Mouse (Mus musculus) forebrain, embryonic 11.5 days (tissue): ENCODE measurements around the gene Sec14l1. TPM values are rescaled to one million over a fixed set of nuclear protein-coding genes. Genes with fewer than 3 reads are reported as not detected.

ENCODE experiments used
- ATAC-seq: fragments of 200-750 bp; cut with Nextera tagmentation; replicated peaks from 2 replicates; pipeline ENCODE4 v1.8.0; 2017; ENCODE audit warnings: moderate TSS enrichment; ENCODE audit not compliant: low FRiP score
- DNase-seq: peaks from one replicate; pipeline ENCODE4 v3.0.0-alpha.2; 2017; ENCODE audit warnings: low spot score
- H3K27ac ChIP-seq: fragments of 300-500 bp; sonication (generic); 2 replicates; pipeline ENCODE4 v1.5.1; 2014; ENCODE audit warnings: low read depth, low read length
- H3K27me3 ChIP-seq: fragments of 300-500 bp; sonication (generic); 2 replicates; pipeline ENCODE4 v1.6.1; 2014; ENCODE audit warnings: mild to moderate bottlenecking, low read length, mixed read lengths; ENCODE audit not compliant: control insufficient read depth, insufficient read depth
- H3K36me3 ChIP-seq: fragments of 300-500 bp; sonication (generic); 2 replicates; pipeline ENCODE4 v1.6.1; 2014; ENCODE audit warnings: mild to moderate bottlenecking, low read length, moderate library complexity, mixed read lengths; ENCODE audit not compliant: control insufficient read depth, insufficient read depth
- H3K4me1 ChIP-seq: fragments of 300-500 bp; sonication (generic); replicated peaks from 2 replicates; pipeline ENCODE4 v1.6.1; 2014; ENCODE audit warnings: low read length, mixed read lengths; ENCODE audit not compliant: control insufficient read depth, insufficient read depth
- H3K4me2 ChIP-seq: fragments of 300-500 bp; sonication (generic); 2 replicates; pipeline ENCODE4 v1.6.1; 2014; ENCODE audit warnings: low read depth, mild to moderate bottlenecking, low read length, moderate library complexity, mixed read lengths; ENCODE audit not compliant: severe bottlenecking
- H3K4me3 ChIP-seq: fragments of 300-500 bp; sonication (generic); 2 replicates; pipeline ENCODE4 v1.5.1; 2014; ENCODE audit warnings: low read depth, low read length
- H3K9ac ChIP-seq: fragments of 300-500 bp; sonication (generic); 2 replicates; pipeline ENCODE4 v1.6.1; 2014; ENCODE audit warnings: low read length
- H3K9me3 ChIP-seq: fragments of 300-500 bp; sonication (generic); 2 replicates; pipeline ENCODE4 v1.6.1; 2016; ENCODE audit warnings: low read length, mixed read lengths; ENCODE audit not compliant: control insufficient read depth
- WGBS: fragments of 180-500 bp; shearing (Covaris S2); extraction: QIAGEN DNeasy Blood & Tissue Kit; methylation state at CpG from one replicate; pipeline ENCODE4 v1.1.7; 2014; 5-methylcytosine and 5-hydroxymethylcytosine counted together
- polyA plus RNA-seq: library from polyadenylated mRNA; unstranded; fragments of >200 nt; fragmentation: Nextera tagmentation; extraction: Ambion mirVana; gene quantifications from 2 replicates; pipeline ENCODE4 v1.2.1, GENCODE M21; 2014

Sec14l1 gene
- polyA plus RNA-seq, 1 experiment from 2014 or later: 36.8 TPM

DNA sequence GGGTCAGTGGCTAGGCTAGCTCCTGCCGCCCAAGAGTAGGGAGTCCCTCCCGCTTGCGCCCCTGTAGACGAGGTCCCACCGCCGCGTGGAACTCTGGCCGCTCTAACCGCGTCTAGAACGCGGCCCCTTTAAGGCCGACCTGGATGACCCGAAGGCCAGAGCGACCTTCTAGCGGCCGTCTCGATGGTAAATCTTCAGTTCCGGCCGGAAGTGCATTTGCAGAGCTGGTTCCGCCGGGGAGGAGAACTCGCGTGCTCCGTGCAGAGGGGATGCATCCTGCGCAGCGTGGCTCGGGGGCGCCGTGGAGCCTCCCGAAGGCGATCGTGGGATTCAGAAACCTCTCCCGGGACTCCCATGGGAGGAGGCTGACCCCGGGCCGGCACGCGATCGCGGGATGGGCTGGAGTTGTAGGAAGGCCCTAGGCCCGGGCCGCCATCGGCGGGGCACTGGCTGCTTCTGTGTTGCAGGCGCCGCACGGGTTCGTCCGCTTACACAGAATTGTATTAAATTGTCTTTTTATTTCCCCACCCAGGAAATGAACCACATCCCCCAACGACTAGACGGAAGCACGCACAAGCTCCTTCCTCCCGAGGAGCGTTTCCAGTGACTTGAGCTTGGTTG, 38.3 kb upstream of the Sec14l1 start:
- peaks cover 10% of the 10 kb centered on the region for H3K36me3 ChIP-seq
- H3K4me3 ChIP-seq: peak overlapping the region; percentile 91
- H3K4me1 ChIP-seq: peaks cover 14% of the 10 kb centered on the region
- peak; percentile 90 for DNase-seq
- H3K27me3 ChIP-seq: no peaks in the 10 kb centered on the region
- peak; percentile 69 for ATAC-seq
- H3K9me3 ChIP-seq: no peaks in the 10 kb centered on the region
- no peak overlapping the region for H3K27ac ChIP-seq
- H3K9ac ChIP-seq: peak overlapping the region; percentile 94
- WGBS: under 1% methylated on average over 54 of the region's 54 CpGs
- H3K4me2 ChIP-seq: peak overlapping the region; percentile 97

DNA sequence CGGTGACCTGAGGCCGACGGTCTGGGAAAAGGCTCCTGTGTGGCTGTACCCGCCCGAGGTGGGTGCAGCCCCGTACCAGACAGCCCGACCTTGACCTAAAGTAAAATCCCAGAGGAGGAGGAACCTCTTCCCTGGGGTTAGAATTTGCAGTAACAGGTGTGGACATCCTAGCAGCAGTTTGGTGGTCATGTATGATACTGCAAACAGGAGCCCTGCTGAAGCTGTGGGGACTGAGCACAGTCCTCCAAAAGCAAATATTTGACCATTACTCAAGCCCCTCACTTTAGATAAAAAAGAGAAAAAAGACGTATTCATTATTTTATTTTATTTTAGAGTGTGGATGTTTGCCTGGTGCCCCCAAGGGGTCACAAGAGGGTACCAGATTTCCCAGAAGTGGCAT, 37.7 kb upstream of the Sec14l1 start:
- Histone ChIP-seq H3K9ac (peak overlapping the region; percentile 94), H3K27me3 (no peaks in the 10 kb centered on the region), H3K4me3 (peak overlapping the region; percentile 91), H3K36me3 (peaks cover 10% of the 10 kb centered on the region), H3K4me2 (peak overlapping the region; percentile 97), H3K9me3 (no peaks in the 10 kb centered on the region), H3K4me1 (peaks cover 14% of the 10 kb centered on the region), H3K27ac (no peak overlapping the region)
- no peak for ATAC-seq
- no peak for DNase-seq
- whole genome bisulfite sequencing: 6% methylated on average over 8 of the region's 8 CpGs

DNA sequence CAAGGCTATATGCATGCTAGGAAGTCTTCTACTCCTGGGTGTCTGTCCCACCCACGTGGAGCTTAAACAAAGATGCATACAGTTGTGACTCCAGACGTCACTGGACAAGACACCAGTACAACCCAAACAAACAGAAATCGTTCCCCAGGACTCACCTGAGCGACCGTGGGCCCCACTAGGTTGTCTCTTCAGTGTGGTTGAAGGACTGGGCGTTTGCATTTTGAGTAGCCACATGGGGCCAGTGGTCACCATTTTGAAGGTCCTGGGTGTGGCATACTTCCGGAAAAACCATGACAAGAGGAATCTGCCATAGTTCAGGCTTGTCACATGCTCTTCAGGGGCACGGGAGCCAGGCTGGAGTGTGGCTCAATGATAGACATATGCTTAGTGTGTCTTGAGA, 37.1 kb upstream of the Sec14l1 start:
- no peak for DNase-seq
- H3K4me3 ChIP-seq: peak overlapping the region; percentile 91; the same call in 1 of the 2 replicates
- H3K36me3 ChIP-seq: peaks cover 10% of the 10 kb centered on the region
- peak overlapping the region; percentile 97 for H3K4me2 ChIP-seq
- no peaks in the 10 kb centered on the region for H3K9me3 ChIP-seq
- peaks cover 14% of the 10 kb centered on the region for H3K4me1 ChIP-seq
- no peaks in the 10 kb centered on the region for H3K27me3 ChIP-seq
- no peak overlapping the region for H3K9ac ChIP-seq
- no peak for ATAC-seq
- 86% methylated on average over 8 of the region's 8 CpGs for WGBS
- no peak overlapping the region for H3K27ac ChIP-seq

DNA sequence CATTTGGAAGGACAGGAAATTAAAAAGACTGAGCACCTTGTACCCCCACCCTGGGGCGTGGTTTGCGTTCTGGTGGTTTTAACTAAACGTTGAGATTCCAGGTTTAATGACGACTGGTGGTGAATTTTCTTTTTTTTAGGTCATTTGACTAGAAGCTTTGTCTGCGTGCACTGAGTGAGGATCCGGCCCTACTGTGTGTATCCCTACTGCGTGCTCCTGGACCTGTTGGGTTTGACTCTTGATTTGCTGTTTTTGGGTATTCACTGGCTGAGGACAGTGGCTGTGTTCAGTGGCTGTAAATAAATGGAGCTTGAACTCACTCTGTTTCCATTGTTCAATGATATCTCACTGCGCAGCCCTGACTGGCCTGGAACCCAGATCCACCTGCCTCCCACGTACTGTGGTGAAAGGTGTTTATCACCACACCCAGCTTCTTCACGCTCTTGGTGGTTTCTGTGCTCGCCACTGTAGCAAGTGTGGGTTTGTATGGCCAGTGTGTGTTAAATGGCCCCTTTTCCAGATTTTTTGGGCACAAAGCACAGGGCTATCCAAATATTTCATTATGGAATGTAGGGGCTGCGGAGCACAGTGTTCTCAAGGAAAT, 36.2 kb upstream of the Sec14l1 start:
- Histone ChIP-seq H3K36me3 (peaks cover 10% of the 10 kb centered on the region), H3K4me3 (no peak overlapping the region), H3K27me3 (no peaks in the 10 kb centered on the region), H3K4me1 (peaks cover 14% of the 10 kb centered on the region), H3K27ac (no peak overlapping the region), H3K9ac (no peak overlapping the region), H3K4me2 (no peak overlapping the region), H3K9me3 (no peaks in the 10 kb centered on the region)
- no peak for DNase-seq
- ATAC-seq: no peak
- WGBS: 94% methylated on average over 12 of the region's 12 CpGs

DNA sequence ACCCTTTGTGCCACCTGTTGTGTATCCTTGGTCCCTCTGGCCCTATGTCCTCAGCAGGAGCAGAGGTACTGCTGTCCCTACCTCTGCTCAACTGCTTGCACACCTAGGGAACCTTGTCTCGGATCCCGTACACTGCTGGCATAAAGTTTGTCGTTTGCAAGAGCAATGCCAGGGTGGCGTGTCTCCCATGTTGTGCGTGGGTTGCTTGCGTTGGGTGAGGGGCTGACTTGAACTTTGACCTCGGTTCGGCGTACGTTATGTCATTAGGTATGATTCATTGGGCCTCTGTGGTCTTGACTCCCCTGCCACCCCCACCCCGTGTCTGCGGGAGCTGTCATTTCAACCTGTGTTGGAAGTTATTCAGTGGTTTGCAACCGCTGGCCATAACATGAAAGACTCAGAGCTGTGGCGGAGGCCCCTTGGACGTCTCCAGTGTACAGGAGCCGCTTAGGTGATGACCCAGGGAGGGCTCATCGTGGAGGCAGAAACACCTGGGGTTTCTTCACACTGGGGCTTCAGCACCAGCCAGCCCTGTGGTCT, 35.2 kb upstream of the Sec14l1 start:
- Histone ChIP-seq H3K9me3 (no peaks in the 10 kb centered on the region), H3K4me1 (peaks cover 14% of the 10 kb centered on the region), H3K36me3 (peaks cover 10% of the 10 kb centered on the region), H3K27me3 (no peaks in the 10 kb centered on the region), H3K4me2 (no peak overlapping the region), H3K4me3 (no peak overlapping the region), H3K9ac (no peak overlapping the region), H3K27ac (no peak overlapping the region)
- WGBS: 90% methylated on average over 17 of the region's 17 CpGs
- no peak for DNase-seq
- no peak for ATAC-seq

DNA sequence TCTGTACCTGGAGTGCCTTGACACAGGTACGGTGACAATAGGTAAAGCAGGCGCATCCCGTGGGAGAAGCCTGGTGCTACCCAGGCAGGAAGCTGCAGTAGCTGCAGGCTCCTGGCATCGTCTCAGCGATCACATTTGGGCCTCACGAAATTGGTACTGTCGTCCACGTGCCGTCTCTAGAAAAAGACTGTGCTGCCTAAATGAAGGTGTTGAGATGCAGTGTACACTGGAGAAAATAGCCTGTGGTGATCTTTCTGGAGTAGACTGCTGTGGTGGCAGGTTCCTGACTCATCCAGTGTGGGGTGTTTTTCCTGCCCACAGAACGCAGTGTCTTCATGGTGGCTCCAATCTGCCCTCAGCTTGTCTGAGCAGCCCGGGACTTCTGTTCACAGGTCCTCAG, 34.8 kb upstream of the Sec14l1 start:
- Histone ChIP-seq H3K27ac (no peak overlapping the region), H3K9ac (no peak overlapping the region), H3K9me3 (no peaks in the 10 kb centered on the region), H3K4me1 (peaks cover 14% of the 10 kb centered on the region), H3K4me2 (no peak overlapping the region), H3K27me3 (no peaks in the 10 kb centered on the region), H3K4me3 (no peak overlapping the region), H3K36me3 (peaks cover 10% of the 10 kb centered on the region)
- 92% methylated on average over 11 of the region's 11 CpGs for WGBS
- DNase-seq (no peak), ATAC-seq (no peak)

DNA sequence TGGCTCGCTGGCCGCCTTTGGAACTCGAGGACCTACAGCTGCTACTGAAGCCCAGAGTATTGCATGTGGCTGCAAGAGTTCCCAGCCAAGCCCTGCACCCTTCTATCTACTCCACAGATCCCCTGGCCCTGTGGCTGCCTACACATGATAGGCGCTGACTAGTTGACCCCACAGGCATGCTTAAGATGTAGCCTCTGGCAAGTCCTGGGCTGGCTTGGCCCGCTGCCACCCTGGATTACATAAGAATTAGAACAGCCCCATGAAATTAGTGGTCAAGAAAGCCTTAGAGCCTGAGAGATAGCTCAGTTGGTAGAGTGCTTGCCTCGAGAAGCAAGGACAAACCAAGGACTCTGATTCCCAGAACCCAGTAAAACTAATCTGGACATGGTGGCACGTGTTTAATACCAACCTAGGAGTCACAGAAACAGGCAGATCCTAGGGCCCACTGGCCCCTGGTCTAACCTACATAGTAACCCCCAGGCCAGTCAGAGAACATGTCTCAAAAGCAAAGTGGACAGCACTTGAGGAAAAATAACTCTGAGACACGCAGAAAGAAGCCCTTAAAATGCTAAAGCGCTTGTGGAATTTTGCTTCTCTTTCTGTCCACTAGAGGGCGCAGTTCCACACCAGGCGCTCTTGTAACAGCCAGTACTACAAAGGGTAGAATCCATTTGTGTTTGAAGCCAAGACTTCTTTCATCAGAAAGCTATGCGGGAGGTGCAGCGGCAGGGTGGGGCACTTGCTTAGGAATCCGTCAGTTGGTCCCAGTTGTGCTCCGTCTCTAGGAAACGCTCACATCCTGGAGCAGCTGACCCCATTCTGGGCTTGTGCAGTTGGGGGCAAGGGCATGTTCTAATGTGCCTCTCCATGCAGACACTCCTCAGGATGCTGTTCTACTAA, 33.6 kb upstream of the Sec14l1 start:
- Histone ChIP-seq H3K4me2 (no peak overlapping the region), H3K4me1 (peaks cover 8% of the 10 kb centered on the region), H3K27me3 (no peaks in the 10 kb centered on the region), H3K27ac (no peak overlapping the region), H3K4me3 (no peak overlapping the region), H3K9ac (no peak overlapping the region), H3K9me3 (no peaks in the 10 kb centered on the region), H3K36me3 (peaks cover 10% of the 10 kb centered on the region)
- DNase-seq (peak; percentile 77), ATAC-seq (peak; percentile 55; the same call in 1 of the 2 replicates)
- WGBS: 36% methylated on average over 16 of the region's 16 CpGs

DNA sequence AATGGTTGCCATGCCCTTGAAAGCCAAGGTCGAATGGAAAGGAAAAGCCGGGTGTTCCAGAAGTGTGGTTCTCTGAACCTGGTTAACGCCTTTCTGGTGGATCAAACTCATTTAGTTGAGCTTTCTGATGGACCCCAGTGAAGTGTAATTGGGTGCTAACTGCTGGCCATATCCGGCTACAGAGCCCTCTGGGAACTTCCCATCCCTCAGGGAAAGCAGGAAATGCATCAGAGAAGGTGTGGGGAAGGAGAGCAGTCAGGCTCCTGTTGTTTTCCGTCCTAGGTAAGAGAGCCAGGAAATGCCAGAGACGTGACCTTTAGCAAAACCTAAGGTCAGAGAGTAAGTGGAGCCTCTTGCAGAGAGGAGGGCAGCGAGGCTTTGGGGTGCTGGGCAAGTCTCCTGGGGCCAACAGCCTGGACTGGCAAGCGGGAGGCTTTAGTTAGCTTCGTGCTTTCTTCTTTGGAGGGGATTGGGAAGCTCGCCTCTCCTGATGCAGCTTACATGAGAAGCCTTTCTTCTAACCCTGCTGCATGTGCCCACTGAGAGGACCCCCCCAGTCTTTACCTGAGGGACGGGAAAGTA, 32.5 kb upstream of the Sec14l1 start:
- DNase-seq (no peak), ATAC-seq (no peak)
- Histone ChIP-seq H3K27ac (no peak overlapping the region), H3K4me3 (no peak overlapping the region), H3K9me3 (no peaks in the 10 kb centered on the region), H3K4me2 (no peak overlapping the region), H3K4me1 (peaks cover 5% of the 10 kb centered on the region; the same call in 1 of the 2 replicates), H3K36me3 (peaks cover 10% of the 10 kb centered on the region), H3K9ac (no peak overlapping the region), H3K27me3 (no peaks in the 10 kb centered on the region)
- 85% methylated on average over 11 of the region's 11 CpGs for WGBS
